Mouse (Mus musculus) lung, postnatal 10 days (tissue): ENCODE data around the gene Gpx7.

Experiments used
- DNase-seq: peaks from one replicate; pipeline ENCODE4 v3.0.0; 2021

Gene Gpx7

DNA sequence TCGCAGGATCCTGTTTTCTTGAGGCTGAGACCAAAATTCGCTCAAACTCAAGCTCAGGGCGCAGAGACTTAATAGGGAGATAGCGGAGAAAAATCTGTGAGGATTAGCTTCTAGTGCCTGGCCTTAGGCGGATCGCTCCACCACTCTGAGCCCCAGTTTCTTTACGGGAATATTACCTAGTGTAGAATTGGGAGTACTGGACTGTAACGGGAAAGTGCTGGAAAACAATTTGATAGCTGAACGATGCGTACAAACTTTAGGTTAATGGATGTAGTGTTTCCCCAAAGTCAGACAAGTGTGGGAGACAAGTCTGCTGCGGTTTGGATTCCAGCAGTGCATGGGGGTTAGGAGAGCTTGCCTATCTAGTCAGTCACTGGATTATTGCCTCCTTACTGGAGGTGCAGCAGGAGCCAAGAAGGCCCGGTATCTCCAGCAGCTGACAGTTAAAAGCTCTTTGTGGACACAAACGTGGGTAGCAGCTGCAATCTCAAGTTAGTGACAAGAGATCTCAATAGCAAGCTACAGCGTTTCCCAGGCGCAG, at the start of gene Gpx7:
Gene Gpx7 (minus strand): TSS at position 101 of the 541 bp plus-strand sequence.
- peak; percentile 11 for DNase-seq

DNA sequence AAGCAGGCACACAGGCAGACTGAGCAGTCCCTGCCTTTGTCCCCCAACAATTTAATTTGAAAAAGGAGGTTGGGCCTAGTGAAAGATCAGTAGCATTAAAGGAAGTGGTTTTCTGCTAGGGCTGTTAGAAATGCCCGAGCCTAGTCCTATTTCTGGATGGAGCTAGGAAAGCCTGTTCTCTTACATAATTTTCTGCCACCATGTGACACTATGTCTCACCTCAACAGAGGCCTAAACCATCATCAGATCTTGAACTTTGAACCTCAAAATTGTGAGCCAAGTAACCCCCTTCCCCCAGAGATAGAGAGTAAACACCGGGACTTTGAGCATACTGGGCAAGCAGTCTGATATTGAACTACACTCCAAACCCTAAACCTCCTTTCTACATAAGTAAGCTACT, 49.3 kb upstream of the Gpx7 start:
- no peak for DNase-seq

DNA sequence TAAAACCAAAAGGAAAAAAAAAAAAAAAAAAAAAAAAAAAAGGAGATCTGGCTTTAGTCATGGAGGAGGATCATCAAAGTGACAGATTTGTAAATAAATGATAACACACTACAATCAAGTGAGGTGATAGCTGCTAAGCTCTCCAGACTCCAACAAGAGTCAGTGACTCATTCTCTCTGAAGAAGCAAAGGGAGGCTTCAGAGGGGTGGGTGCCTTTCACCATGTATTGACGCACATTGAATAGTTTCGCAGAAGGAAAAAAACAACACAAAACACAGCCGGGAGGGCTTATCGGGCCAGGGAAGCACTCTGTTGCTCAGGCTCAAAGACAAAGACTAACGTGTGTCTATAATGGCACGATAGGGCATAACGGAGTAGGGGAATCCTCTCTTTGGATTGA, 41.3 kb upstream of the Gpx7 start:
- no peak for DNase-seq

- DNase-seq: peak; percentile 76
Observed at GRCm38 (mm10) chr4:108438082-108438840, 31.5 kb upstream of the Gpx7 start.

- no peak for DNase-seq
Observed at GRCm38 (mm10) chr4:108436225-108436624, 29.5 kb upstream of the Gpx7 start.

- no peak for DNase-seq
Observed at GRCm38 (mm10) chr4:108435646-108436045, 28.9 kb upstream of the Gpx7 start.

DNA sequence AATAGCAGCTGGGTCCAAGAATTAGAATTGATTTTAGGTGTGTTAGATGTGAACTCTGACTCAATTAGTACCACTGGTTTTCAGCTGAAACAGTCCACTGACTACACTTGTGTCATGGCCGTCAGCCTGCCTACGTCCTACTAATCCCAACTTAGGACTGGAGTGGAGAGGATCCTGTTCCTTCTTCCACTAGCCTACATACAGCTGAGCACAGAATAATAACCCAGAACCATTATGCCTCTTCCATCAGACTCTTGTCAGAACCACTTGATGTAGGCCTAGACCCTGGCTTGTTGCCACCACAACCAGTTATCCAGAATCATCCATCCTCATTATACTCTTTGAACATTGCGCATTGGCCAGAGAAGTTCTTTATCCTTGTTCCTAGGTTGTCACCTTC, 28.0 kb upstream of the Gpx7 start:
- DNase-seq: no peak

- no peak for DNase-seq
Observed at GRCm38 (mm10) chr4:108434221-108434620, 27.5 kb upstream of the Gpx7 start.

DNA sequence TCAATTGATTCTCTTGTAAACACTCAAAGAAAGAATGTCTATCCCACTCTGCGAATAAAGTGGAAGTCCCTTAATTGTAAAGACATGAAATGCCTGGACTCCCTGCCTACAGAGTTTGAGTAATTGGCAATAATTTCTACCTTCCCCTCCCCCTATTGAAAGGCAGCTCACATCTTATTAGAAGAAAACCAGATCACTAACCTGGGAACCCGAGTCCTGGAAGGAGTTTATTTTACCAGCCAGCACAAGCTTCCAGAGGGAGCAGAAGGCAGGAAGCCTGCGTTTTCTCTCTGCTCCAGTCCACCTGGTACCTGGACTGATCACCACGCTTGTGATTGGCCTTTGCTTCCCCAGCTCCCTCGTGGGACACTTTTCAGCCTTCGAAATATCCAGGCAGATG, 26.6 kb upstream of the Gpx7 start:
- DNase-seq: no peak

GRCm38 (mm10) chr4:108431561-108431936, 24.8 kb upstream of the Gpx7 start:
- no peak for DNase-seq

DNA sequence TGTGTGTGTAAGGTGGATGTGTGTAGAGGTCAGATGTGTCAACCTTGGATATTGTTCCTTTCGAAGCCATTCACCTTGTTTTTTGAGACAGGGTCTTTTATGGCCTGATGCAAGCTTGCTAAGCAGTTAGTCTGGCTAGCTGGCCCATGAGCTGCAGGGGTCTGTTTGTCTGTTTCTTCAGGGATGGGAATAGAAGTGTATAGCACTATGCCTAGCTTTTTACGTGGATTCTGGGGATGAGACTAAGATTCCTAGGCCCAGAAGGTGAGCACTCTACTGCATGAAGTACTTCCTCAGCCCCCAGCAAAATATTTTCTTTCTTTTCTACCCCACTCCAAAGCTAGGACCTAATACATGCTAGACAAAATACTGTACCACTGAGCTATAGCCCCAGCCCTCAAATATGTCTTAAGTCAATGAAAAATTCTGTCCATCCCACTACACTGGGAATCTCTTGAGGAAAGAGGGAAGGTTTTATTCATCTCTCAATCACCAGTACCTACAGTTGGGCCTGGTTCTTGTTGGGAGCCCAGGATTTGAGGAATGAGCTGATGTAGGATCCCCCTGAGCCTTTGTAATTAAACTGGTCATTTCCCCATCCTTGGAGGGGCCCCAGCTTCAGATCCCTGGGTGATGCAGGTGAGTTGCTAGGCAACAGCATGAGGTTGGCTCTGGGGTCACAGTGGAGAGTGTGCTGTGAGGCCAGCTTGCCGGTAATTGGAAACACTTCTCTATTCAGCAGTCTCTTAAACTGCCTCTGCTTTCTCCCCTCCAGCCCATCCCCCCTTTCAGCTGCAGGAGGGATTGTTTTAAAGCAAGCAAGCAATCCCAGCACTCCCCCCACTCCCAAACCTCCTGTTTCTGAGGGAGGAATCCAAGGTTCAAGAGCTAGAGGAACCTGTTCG, 24.1 kb upstream of the Gpx7 start:
- DNase-seq: no peak

GRCm38 (mm10) chr4:108428341-108428721, 21.6 kb upstream of the Gpx7 start:
- no peak for DNase-seq

DNA sequence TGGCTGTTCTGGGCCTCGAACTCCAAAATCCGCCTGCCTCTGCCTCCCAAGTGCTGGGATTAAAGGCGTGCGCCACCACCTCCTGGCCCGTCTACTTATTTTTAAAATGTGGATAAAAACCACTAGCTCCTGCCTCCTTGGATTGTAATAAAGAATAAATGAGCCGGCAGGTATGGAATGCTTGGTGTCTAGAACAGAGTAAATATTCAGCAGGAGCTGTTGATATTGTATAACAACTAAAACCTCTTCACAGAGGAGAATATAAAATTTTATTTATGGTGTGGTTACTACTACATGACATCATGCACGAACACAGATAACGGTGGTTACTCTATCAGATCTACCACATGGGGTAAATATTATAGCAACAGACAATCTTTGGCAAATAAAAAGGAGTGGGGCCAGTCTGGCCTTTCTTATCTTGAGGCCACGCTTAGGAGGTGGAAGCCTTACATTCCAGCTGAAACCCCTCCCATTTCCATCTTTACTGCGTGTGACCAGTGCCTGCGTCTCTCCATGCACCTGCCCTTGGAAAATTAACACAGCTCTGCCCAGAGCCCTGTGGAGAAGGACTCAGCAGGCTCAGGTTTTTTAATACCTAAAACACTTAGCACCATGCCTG, 21.1 kb upstream of the Gpx7 start:
- no peak for DNase-seq

- no peak for DNase-seq
Observed at GRCm38 (mm10) chr4:108424587-108424986, 17.8 kb upstream of the Gpx7 start.

- DNase-seq: no peak
Observed at GRCm38 (mm10) chr4:108407621-108408020, 860 bp upstream of the Gpx7 start.

DNA sequence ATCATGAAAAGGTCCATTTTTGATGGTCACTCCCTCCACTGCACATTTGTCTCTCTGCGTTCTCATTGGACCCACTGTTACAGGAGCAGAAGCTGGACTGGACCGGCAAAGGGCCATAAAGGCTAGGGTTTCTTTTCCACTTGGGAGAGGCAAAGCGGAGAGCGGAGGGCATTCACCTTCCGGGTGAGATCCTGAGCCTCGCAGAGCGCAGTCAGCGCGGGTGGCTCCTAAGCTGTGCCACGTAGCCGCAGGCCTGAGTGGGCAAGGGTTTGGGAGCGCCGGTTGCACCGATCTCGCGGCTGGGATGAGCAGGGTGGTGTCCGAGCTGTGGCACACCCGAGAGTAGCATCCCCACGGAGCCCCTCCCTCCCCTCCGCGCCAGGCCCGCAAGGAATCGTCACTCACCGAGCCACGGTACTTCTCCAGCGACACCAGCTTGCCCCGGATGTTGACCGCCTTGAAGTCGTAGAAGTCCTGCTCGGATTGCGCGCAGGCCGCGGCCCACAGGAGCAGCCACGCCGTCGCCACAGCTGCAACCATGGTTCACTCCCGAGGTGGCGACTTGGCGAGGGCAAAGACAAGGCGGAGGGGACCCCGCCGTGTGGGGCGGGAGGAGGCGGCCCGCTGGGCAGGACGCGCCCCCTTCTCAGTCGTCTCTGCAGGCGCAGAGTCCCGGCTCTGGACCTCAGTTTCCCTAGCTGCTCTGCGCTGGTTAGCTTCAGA, 462 bp downstream of the Gpx7 start:
- peak; percentile 87 for DNase-seq

- DNase-seq: peak; percentile 65
Observed at GRCm38 (mm10) chr4:108405766-108406137, 1.0 kb downstream of the Gpx7 start.

- no peak for DNase-seq
Observed at GRCm38 (mm10) chr4:108403861-108404635, 2.7 kb downstream of the Gpx7 start.

DNA sequence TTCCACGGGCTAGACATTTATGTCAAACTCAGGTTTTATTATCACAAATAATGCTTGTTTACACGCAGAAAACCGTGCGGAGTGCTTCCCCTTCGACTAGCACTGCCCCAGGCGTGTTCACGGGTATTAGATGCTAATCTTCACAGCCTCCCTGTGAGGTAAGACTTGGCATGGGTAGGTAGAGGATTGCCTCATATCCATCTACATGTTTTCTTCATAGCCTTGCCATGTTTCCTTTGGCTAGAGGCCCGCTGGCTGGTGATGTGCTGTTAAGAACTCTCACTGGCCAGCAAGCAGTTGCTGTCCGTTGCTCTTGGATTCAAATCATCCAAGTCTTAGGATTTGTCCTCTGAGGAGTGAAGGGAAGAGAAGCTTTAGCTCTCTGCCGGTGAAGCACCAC, 6.4 kb downstream of the Gpx7 start:
- no peak for DNase-seq

DNA sequence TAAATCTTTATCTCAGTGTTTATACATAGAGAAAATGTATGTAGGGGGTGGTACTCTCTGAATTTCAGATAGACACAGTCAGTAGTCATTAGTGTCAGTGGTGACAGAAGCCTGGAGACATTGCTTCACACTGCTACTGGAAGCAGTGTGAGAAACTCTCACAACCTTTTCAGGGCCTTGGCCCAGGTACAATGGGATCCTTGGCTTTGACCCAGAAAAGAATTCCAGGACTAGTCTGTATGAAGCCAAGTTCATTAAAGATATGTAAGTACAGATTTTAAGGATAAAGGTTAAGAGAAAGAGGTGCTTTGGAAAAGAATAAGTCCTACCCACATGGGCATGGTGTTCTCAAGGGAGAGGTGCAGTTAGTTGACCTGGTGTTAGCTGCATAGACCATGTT, 12.5 kb downstream of the Gpx7 start:
- DNase-seq: no peak

DNA sequence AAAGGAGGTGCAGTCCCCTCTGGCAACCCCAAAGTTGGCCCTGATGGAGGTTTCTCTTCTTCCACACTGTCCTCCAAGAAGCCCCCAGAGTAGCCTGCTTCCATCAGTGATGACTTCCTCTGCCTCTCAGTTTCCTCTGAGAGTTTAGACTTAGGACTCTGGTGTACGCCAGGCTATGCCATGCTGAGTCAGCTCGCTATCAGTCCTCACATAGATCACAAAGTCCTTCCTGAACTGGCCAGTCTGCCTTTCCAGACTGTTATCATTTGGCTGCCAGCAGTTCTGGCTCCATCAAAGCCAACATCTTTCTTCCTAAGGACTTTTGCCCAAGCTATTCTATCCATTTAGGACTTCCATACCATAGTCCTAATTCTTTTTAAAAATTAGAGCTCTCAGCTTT, 14.2 kb downstream of the Gpx7 start:
- DNase-seq: no peak

DNA sequence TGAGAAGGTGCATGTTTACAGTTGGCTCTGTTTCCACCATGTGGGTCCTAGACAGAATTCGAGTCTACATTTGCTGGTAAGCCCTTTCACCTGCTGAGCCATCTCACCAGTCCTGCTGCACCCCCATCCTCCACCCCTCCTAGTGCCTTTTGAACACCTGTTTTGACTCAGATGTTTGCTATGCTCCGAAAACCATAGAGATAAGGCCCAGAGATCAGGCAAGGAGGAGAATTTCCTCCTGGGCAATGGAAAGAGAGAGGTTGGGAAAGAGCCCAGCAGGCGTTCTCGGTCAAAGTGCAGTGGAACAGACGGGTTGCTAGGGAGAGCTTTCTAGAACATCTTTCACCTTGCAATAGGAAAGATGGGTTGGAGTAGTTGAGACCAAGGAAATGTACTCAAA, 15.6 kb downstream of the Gpx7 start:
- DNase-seq: no peak
